Mouse (Mus musculus): ENCODE data around the gene Prrxl1. TPM values are rescaled to one million over a fixed set of nuclear protein-coding genes. Genes with fewer than 3 reads are reported as not detected.

Prrxl1 gene
- polyA plus RNA-seq (2015; fragmentation: Nextera tagmentation; extraction: Ambion mirVana) = 85.6 and 89.6 TPM in 2 replicates

DNA sequence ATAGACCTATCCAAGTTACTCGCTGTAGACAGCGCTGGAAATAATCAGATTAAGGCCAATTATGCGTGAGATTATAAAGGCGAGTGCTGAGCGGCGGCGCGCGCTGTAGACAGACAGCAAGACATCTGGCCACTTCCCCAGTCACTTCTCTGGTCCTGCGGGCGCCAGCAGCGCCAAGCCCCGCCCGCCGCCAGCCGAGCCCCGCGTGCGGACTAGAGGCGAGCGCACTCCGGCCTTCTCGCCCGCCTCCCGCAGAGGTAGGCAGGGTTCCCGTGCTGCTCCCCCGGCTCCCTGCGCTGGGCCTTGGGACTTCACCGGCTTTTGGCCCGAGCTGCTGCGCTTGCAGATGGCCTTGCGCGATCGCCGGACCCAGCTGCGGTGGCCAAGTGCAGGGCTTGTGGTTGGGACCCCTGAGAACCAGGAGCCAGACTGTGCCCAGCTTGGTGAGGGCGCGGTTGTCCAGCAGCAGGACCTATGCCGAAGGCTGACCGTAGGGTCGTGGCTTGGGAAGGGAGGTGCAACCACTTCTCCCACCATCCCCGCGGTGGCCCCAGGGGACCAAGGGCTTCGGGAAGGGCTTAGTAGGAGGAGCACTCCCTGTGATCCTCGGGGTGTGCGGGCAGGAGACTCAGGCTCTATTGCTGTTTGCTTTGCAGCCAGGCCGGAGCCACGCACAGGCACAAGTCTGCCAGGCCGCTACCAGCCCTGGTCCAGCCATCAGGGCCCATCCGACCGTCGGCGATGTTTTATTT, at the start of gene Prrxl1:
Gene Prrxl1 (plus strand): TSS at position 118 of the 752 bp plus-strand sequence.

DNA sequence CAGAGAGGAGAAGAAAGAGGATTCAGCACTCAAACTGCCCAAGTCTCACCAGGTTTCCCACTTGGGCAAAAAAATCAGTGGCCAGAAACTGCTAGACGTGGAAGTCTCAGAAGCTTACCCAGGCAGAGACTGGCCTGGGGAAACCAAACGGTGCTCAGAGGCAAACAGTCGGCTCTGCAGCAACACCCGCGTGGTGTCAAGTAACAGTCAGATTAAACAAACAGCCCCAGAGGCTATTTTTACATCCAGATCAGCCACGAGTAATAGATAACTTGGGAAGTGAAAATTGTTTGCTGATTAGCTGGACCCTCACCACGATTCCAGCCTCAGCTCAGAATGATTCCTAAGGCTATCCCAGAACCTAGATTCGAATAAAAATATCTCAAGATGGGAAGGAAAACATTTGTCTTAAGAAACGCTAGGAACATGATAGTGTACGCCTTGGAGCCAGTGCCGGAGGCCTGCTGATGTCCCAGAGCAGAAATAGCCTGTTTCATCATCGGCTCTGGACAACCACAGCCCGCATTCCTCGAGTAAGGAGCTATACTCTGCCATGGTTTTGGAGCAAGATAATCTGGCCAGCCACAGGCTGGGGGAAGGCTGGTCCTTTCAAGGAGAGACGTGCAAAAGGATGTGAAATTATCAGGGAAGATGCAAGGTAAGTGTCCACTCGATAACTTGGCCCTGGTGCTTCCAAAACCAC, 86.1 kb downstream of the Prrxl1 start, which contains the start of gene 3425401B19Rik:
Gene 3425401B19Rik (minus strand): TSS at position 170 of the 703 bp plus-strand sequence.

Other genes with a start within 250 kb of the Prrxl1 start
- 0.62 and 1.1 TPM in 2 replicates for gene 1700024G13Rik, start 211.0 kb upstream of the Prrxl1 start, polyA plus RNA-seq (2015; fragmentation: Nextera tagmentation; extraction: Ambion mirVana)
- 49.2 and 52.3 TPM in 2 replicates for gene Slc18a3, start 134.6 kb upstream of the Prrxl1 start, polyA plus RNA-seq (2015; fragmentation: Nextera tagmentation; extraction: Ambion mirVana)
- gene Chat, start 133.4 kb upstream of the Prrxl1 start, polyA plus RNA-seq (2015; fragmentation: Nextera tagmentation; extraction: Ambion mirVana) = 5.3 and 5.6 TPM in 2 replicates
- 16.3 and 17.3 TPM in 2 replicates for gene Ercc6, start 85.9 kb upstream of the Prrxl1 start, polyA plus RNA-seq (2015; fragmentation: Nextera tagmentation; extraction: Ambion mirVana)
- gene 3425401B19Rik, start 85.9 kb downstream of the Prrxl1 start, polyA plus RNA-seq (2015; fragmentation: Nextera tagmentation; extraction: Ambion mirVana) = 0.17 and 0.21 TPM in 2 replicates
- gene Tmem273, start 186.6 kb downstream of the Prrxl1 start, polyA plus RNA-seq (2015; fragmentation: Nextera tagmentation; extraction: Ambion mirVana) = 0.36 and 0.50 TPM in 2 replicates
- 0.14 TPM in 1 of 2 replicates, not detected in the other for gene Fam170b, start 234.6 kb downstream of the Prrxl1 start, polyA plus RNA-seq (2015; fragmentation: Nextera tagmentation; extraction: Ambion mirVana)

Data from neural tube, postnatal 0 days (tissue).